Mouse (Mus musculus): ENCODE measurements at regions not wholly inside any gene's neighbourhood (a gene's known extent, or its start where the extent isn't known, plus 50 kb on each side); places are given as distances from the start of the nearest gene placed in this dataset.

DNA sequence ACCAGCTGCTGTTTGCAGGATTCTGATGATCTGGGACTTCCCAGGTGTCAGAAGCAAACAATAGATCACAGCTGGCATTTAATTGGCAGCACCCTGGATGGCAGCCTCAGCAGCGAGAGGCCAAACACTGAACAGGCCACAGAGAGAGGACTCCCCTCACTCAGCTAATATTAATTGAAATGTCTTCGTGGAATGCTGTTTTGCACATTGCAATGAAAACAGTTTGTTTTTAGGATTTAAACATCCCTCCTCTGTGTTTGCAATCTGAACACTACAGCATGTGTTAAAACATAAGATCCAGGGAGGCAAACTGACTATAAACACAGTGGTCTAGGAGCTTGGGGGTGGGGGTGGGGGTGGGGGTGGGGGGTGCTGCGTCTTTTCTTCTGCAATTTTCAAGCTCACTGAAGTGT lies 129.2 kb upstream of the Pitx2 start:
- TF ChIP-seq POLR2A (IDR thresholded peaks at IDR 0.05; ENCODE audit: extremely low read depth, insufficient read depth, low read length) (no peak), CTCF (IDR thresholded peaks at IDR 0.05; ENCODE audit: low read depth, low read length) (no peak)
